Mouse (Mus musculus): ENCODE data around the gene Snx27. TPM values are rescaled to one million over a fixed set of nuclear protein-coding genes. Genes with fewer than 3 reads are reported as not detected.

The Snx27 gene
- polyA plus RNA-seq, 1 experiment, result 50.5 TPM

GRCm38 (mm10) chr3:94574506-94574905 is 8.0 kb downstream of the Snx27 start:
- DNase-seq (ENCODE audit: extremely low spot score in 1 of 2, low spot score in 1 of 2), result no peak

- DNase-seq (ENCODE audit: extremely low spot score in 1 of 2, low spot score in 1 of 2), result no peak
These were observed 15.3 kb downstream of the Snx27 start for GRCm38 (mm10) chr3:94567242-94567641.

- no peak for DNase-seq (ENCODE audit: extremely low spot score in 1 of 2, low spot score in 1 of 2)
These were observed 17.0 kb downstream of the Snx27 start for GRCm38 (mm10) chr3:94565557-94565956.

- DNase-seq (ENCODE audit: extremely low spot score in 1 of 2, low spot score in 1 of 2), result no peak
These were observed 17.4 kb downstream of the Snx27 start for GRCm38 (mm10) chr3:94565127-94565526.

GRCm38 (mm10) chr3:94564356-94565010 is 18.0 kb downstream of the Snx27 start:
- no peak for DNase-seq (ENCODE audit: extremely low spot score in 1 of 2, low spot score in 1 of 2)

- DNase-seq (ENCODE audit: extremely low spot score in 1 of 2, low spot score in 1 of 2), result no peak
These were observed 19.4 kb downstream of the Snx27 start for GRCm38 (mm10) chr3:94563163-94563562.

- no peak for DNase-seq (ENCODE audit: extremely low spot score in 1 of 2, low spot score in 1 of 2)
These were observed 22.5 kb downstream of the Snx27 start for GRCm38 (mm10) chr3:94559931-94560429.

GRCm38 (mm10) chr3:94549041-94549440 is 33.5 kb downstream of the Snx27 start:
- DNase-seq (ENCODE audit: extremely low spot score in 1 of 2, low spot score in 1 of 2), result no peak

- no peak for DNase-seq (ENCODE audit: extremely low spot score in 1 of 2, low spot score in 1 of 2)
These were observed 45.3 kb downstream of the Snx27 start for GRCm38 (mm10) chr3:94537187-94537586.

- DNase-seq (ENCODE audit: extremely low spot score in 1 of 2, low spot score in 1 of 2), result peak in 1 of 2 experiments; percentile 62
These were observed 48.5 kb downstream of the Snx27 start for GRCm38 (mm10) chr3:94533968-94534367.

- DNase-seq (ENCODE audit: extremely low spot score in 1 of 2, low spot score in 1 of 2), result no peak
These were observed 55.8 kb downstream of the Snx27 start for GRCm38 (mm10) chr3:94526731-94527130.

- DNase-seq (ENCODE audit: extremely low spot score in 1 of 2, low spot score in 1 of 2), result no peak
These were observed 75.9 kb downstream of the Snx27 start for GRCm38 (mm10) chr3:94506664-94507063.

- no peak for DNase-seq (ENCODE audit: extremely low spot score in 1 of 2, low spot score in 1 of 2)
These were observed 80.3 kb downstream of the Snx27 start for GRCm38 (mm10) chr3:94502243-94502642.

GRCm38 (mm10) chr3:94497162-94497561 is 85.4 kb downstream of the Snx27 start:
- DNase-seq (ENCODE audit: extremely low spot score in 1 of 2, low spot score in 1 of 2), result no peak

GRCm38 (mm10) chr3:94487581-94487980 is 94.9 kb downstream of the Snx27 start:
- no peak for DNase-seq (ENCODE audit: extremely low spot score in 1 of 2, low spot score in 1 of 2)

GRCm38 (mm10) chr3:94485922-94486321 is 96.6 kb downstream of the Snx27 start:
- no peak for DNase-seq (ENCODE audit: extremely low spot score in 1 of 2, low spot score in 1 of 2)

- DNase-seq (ENCODE audit: extremely low spot score in 1 of 2, low spot score in 1 of 2), result peak; percentile 96 to 98
These were observed 98.6 kb downstream of the Snx27 start for GRCm38 (mm10) chr3:94483790-94484439.

- no peak for DNase-seq (ENCODE audit: extremely low spot score in 1 of 2, low spot score in 1 of 2)
These were observed 99.6 kb downstream of the Snx27 start for GRCm38 (mm10) chr3:94482764-94483385.

- DNase-seq (ENCODE audit: extremely low spot score in 1 of 2, low spot score in 1 of 2), result no peak
These were observed 101.1 kb downstream of the Snx27 start for GRCm38 (mm10) chr3:94481429-94481828.

GRCm38 (mm10) chr3:94480291-94480884 is 102.1 kb downstream of the Snx27 start, which contains the start of gene Riiad1:
Gene Riiad1 (minus strand): TSS chr3:94480341.
- DNase-seq (ENCODE audit: extremely low spot score in 1 of 2, low spot score in 1 of 2), result no peak

- no peak for DNase-seq (ENCODE audit: extremely low spot score in 1 of 2, low spot score in 1 of 2)
These were observed 103.0 kb downstream of the Snx27 start for GRCm38 (mm10) chr3:94479564-94479963.

Measured in frontal cortex, adult 2 months (tissue).